Mouse (Mus musculus) forelimb bud, embryonic 11.5 days (tissue): ENCODE results near the gene Gm10647.
"Not testable (repeated sequence)": the region's sequence is repeated elsewhere in the genome, so short reads cannot be mapped to it uniquely, and the experiment has no call there.

ENCODE experiments used
- DNase-seq: peaks from one replicate; pipeline ENCODE4 v3.0.0-alpha.2; 2012; ENCODE audit warnings: low read depth, low spot score

The Gm10647 gene

DNA sequence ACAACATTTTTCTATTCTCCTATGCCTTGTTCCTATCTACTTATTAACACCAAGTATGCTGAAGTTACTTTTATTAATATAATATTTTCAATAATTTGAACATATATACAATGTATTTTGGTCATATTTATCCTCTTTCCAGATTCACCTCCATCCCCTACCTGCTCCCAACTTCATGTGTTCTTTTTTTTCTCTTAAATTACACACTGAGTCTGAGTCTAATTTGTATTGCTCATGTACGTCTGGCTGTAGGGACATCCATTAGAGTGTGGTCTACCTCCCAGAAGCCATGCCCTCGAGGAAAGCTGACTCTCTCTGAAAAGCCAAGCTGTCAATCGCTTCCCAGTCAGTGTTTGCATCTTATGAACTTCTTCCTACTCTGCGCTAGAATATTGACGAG lies at the start of gene Gm10647:
Gene Gm10647 (plus strand): TSS at position 301 of the 400 bp plus-strand sequence.
- no peak for DNase-seq

DNA sequence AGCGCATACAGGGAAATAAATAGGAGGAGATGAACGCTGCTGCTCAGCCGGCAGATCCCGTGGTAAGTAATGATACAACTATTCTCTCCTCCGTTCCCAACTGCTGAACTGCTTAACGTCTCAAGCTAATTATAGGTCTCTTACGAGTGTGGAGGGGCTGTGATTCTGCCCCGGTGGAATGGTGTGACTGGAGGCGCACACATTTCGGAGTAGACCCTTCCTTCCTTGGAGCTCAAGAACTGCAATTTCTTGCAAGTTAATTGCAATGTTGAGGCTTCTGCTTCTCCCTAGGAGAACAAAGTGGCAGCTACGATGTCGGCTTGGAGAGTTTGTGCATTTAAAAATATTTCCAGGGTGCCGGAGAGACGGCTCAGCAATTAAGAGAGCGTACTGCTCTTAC lies 48.4 kb upstream of the Gm10647 start:
- no peak for DNase-seq

- no peak for DNase-seq
Observed at GRCm38 (mm10) chr9:66752849-66753248, 44.0 kb upstream of the Gm10647 start.

DNA sequence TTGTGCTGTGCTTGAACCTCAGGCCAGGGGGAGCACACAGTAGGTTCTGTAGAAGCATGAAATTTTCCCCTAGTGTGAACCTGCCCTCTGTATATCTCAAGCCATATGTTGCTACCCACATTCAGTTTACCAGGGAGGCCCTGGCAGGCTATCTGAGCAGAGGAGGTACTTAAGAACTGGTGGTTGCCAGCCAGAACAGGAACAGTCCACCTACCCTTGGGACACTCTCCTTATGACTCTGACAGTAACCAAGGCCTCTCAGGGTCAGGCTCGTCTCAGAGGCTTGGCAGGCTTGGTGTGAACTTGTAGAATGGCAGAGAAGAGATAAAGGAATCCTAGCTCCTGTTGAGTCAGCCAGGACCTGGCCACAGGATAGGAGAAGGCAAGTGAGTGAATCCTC lies 35.8 kb upstream of the Gm10647 start:
- DNase-seq, result no peak

DNA sequence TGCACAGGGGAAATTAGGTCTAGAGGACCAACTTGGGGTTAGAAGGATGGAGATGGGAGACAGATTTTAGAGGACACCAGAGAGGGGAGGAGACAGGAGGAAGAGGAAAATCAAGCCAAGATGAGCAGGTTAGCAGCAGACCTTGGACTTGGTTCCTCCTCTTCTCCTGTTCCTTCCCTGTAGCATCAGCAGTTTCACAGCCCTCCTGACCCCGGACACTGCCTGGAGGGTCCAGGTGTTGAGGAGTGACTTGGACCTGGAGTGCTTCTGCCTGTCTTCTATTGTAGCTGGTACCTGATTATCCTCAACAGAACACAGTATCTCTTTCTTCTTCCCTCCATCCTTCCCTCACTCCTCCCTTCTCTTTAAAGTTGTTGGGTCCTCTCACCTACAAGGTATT lies 28.1 kb upstream of the Gm10647 start:
- DNase-seq, result no peak

GRCm38 (mm10) chr9:66769275-66769674 lies 27.6 kb upstream of the Gm10647 start:
- no peak for DNase-seq

DNA sequence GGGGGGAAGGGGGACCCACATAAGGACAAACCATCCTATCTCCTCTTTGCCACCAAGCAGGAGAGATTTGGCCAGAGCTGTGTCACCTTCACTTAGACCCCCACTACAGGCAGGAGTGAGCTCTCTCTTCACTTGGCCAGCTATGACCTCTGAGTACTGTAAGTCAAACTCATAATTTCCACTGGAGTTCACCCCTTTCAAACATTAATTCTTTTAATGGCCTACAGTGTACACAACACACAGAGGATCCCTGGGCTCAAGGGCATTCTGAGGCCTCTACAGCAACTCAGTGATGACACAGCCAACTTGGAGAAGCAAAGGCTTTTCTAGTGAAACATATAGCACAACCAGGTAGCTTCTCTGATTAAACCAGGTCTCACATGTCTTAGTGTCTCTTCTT lies 26.1 kb upstream of the Gm10647 start:
- DNase-seq, result no peak

DNA sequence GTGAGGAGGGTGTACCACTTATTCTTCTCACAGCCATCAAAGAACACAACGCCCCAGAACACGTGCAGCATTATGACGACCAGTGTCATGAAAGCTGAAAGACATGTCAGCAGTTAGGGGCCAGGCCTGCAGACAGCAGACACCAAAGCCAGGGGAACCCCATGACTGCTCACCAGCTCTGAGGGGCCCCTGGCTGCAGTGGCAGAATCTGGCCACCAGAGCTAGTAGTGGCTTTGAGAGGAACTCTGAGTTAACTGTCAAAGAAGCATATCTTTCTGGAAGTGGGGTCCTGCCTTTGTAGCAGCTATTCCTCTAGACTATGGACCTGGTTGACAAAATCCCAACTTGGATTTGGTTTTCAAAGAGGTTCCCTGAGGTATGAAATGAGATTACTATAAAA lies 12.3 kb upstream of the Gm10647 start:
- not testable (repeated sequence) for DNase-seq

DNA sequence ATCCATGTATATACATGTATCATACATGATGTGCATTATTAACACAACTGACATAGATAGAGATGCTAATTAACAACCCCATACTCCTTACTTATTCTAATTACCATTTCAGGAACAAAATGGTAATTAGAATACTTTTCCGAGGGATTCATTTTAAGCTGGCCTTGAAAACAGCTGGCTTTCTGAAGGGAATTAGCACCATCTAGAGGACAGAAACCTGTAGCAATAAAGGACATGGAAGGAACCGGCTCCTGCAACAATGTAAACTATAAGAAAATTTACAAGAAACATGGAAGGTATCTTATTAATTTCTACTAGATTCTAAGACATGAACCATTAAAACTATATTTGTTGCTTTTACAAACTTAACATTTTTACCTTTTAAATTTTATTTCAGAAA lies 9.0 kb upstream of the Gm10647 start:
- peak; percentile 51 for DNase-seq

GRCm38 (mm10) chr9:66794629-66795463 lies 2.0 kb upstream of the Gm10647 start:
- no peak for DNase-seq

GRCm38 (mm10) chr9:66795464-66796324 lies 1.1 kb upstream of the Gm10647 start, which contains the start of gene Aph1b:
Gene Aph1b, minus strand, starts transcription at chr9:66795490.
- DNase-seq, result peak; percentile 98

DNA sequence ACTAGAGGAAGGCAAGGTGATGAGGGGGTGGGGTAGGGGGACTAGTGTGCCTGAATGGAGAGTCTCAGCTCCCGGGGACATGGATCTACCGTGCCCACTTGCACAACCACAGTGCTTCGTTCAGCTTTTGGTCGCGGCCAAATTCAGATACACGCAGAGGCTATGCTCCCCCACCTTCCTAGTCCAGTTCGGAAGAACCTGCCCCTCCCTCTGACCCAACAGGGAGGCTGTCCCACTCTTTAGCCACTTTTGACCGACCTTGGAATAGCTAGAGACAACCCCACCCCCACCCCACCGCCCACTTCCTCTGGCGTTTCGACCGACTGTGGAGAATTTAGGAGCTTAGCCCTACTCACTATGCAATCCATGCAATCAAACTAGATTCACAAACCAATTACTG lies 5.1 kb downstream of the Gm10647 start:
- no peak for DNase-seq

GRCm38 (mm10) chr9:66805951-66806350 lies 9.1 kb downstream of the Gm10647 start:
- not testable (repeated sequence) for DNase-seq

- peak; percentile 55 for DNase-seq
Observed at GRCm38 (mm10) chr9:66813392-66813791, 16.6 kb downstream of the Gm10647 start.

DNA sequence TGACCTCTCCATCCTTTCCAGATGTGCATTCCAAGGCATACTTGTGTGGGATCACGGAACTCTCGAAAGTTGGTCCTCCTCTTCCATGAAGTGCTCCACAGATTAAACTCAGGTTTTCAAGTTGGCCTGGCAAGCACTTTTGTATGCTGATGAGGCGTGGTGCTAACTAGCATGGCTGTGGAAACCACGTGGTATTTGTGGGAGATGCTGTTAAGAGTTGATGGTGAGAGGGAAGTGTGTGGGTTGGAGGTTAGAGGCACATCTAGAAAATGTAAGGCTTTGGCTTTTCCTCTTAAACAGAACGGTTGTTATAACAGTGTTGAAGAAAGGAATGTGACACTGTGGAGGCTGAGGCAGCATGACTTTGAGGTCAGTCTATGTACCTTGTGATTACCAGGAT lies 24.2 kb downstream of the Gm10647 start:
- no peak for DNase-seq

- not testable (repeated sequence) for DNase-seq
Observed at GRCm38 (mm10) chr9:66822255-66822654, 25.4 kb downstream of the Gm10647 start.

DNA sequence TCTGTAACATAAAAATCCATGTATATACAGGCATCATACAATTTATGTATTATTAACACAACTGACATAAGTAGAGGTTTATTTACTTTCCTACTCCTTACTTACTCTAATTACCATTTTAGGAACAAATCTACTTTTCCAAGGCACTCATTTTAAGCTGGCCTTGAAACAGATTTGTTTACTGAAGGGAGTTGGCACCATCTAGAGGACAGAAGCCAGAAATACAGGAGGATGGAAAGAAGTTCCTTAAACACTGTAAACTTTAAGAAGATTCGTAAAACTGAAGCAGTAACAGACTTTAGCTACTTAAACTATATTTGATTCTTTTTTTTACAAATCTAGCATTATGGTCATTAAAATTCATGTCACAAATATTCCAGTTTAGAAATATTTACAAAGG lies 29.2 kb downstream of the Gm10647 start:
- DNase-seq, result peak; percentile 66

DNA sequence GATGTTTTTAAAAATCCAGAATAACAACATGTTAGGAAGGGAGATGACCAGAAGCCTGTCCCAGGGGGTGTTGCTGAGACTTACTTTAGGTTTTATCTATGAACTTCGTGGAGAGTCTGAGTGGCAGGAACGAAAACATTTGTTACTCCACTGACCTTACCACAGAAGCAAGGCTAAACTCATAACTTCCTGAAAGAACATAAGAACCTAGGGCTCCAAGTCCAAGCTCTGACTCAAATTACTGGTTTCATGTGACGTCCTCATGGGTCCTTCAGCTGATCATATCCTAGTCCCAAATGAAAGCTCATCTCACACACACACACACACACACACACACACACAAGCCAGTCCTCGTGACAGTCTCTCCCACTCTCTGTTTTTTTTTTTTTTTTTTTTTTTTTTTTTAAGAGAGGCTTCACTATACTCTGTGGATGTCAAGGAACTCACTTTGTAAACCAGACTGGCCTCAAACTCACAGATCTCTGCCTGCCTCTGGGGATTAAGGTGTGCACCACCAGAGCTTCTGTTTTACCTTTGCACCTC lies 35.6 kb downstream of the Gm10647 start:
- DNase-seq, result no peak

- DNase-seq, result no peak
Observed at GRCm38 (mm10) chr9:66833851-66834250, 37.0 kb downstream of the Gm10647 start.

GRCm38 (mm10) chr9:66834318-66835096 lies 37.7 kb downstream of the Gm10647 start, which contains the start of gene Aph1c:
Gene Aph1c, minus strand, starts transcription at chr9:66834726.
- DNase-seq, result peak; percentile 98

DNA sequence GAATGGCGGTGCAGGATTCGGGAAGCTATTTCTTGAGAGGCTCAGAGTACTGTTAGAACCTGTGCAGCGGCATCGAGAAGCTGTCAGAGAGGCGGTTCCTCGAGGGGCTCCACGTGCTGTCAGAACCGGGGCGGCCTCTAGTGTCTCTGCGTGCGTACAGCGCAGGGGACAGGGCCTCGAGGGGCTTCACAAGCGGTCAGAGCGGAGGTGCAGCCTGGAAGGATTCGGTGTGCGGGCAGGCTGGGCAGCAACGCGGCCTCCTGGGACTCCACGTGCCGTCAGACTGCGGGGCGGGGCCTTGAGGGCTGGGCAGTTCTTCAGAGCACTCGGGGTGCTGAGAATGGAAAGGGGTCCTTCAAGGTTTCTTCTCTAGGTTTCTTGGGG lies 38.2 kb downstream of the Gm10647 start:
- no peak for DNase-seq
